Mouse (Mus musculus) heart, postnatal 0 days (tissue): ENCODE data around the gene Magea8. TPM values are rescaled to one million over a fixed set of nuclear protein-coding genes. Genes with fewer than 3 reads are reported as not detected.
"Not testable (repeated sequence)": the region's sequence is repeated elsewhere in the genome, so short reads cannot be mapped to it uniquely, and the experiment has no call there.

ENCODE experiments used
- ATAC-seq: fragments of 200-750 bp; cut with Nextera tagmentation; 2 replicates; pipeline ENCODE4 v1.8.0; 2017; ENCODE audit warnings: low read depth, moderate number of reproducible peaks, moderate library complexity; ENCODE audit not compliant: insufficient read depth
- DNase-seq: peaks from one replicate; pipeline ENCODE4 v3.0.0-alpha.2; 2016; ENCODE audit warnings: low spot score
- H3K27ac ChIP-seq: fragments of 300-500 bp; sonication (generic); 2 replicates; pipeline ENCODE4 v1.5.1; 2014; ENCODE audit warnings: low read depth, mild to moderate bottlenecking
- H3K27me3 ChIP-seq: fragments of 300-500 bp; sonication (generic); 2 replicates; pipeline ENCODE4 v1.6.1; 2014; ENCODE audit warnings: low read length, mixed read lengths; ENCODE audit not compliant: control insufficient read depth, insufficient read depth
- H3K36me3 ChIP-seq: fragments of 300-500 bp; sonication (generic); replicated peaks from 2 replicates; pipeline ENCODE4 v1.6.1; 2014; ENCODE audit warnings: low read length, mixed read lengths; ENCODE audit not compliant: control insufficient read depth, insufficient read depth
- H3K4me1 ChIP-seq: fragments of 300-500 bp; sonication (generic); 2 replicates; pipeline ENCODE4 v1.6.1; 2014; ENCODE audit warnings: antibody characterized with exemption; ENCODE audit not compliant: control insufficient read depth, insufficient read depth
- H3K4me2 ChIP-seq: fragments of 300-500 bp; sonication (generic); 2 replicates; pipeline ENCODE4 v1.6.1; 2014; ENCODE audit warnings: low read depth, mild to moderate bottlenecking, low read length, moderate library complexity
- H3K4me3 ChIP-seq: fragments of 300-500 bp; sonication (generic); 2 replicates; pipeline ENCODE4 v1.5.1; 2014; ENCODE audit warnings: low read depth, low read length
- H3K9ac ChIP-seq: fragments of 300-500 bp; sonication (generic); replicated peaks from 2 replicates; pipeline ENCODE4 v1.6.1; 2014; ENCODE audit warnings: low read depth, low read length, mixed read lengths
- H3K9me3 ChIP-seq: fragments of 300-500 bp; sonication (generic); replicated peaks from 2 replicates; pipeline ENCODE4 v1.6.1; 2016; ENCODE audit warnings: low read length; ENCODE audit not compliant: control insufficient read depth
- WGBS: fragments of 180-500 bp; shearing (Covaris S2); extraction: QIAGEN DNeasy Blood & Tissue Kit; methylation state at CpG from one replicate; pipeline ENCODE4 v1.1.7; 2014; 5-methylcytosine and 5-hydroxymethylcytosine counted together
- polyA plus RNA-seq: library from polyadenylated mRNA; unstranded; fragments of >200 nt; fragmentation: Nextera tagmentation; extraction: Ambion mirVana; gene quantifications from 2 replicates; pipeline ENCODE4 v1.2.1, GENCODE M21; 2015
- total RNA-seq: library from RNA; depleted of rRNA; stranded (reverse); fragments of >200 nt; gene quantifications from 2 replicates; pipeline ENCODE4 v1.2.3, GENCODE M21; 2014; ENCODE audit warnings: low replicate concordance; rRNA removed

The Magea8 gene
- total RNA-seq (not detected in 2 replicates), polyA plus RNA-seq (not detected in 2 replicates)

- H3K27me3 ChIP-seq, H3K9ac ChIP-seq, H3K36me3 ChIP-seq, H3K4me2 ChIP-seq, ATAC-seq, H3K27ac ChIP-seq, H3K4me3 ChIP-seq, H3K4me1 ChIP-seq, DNase-seq, H3K9me3 ChIP-seq: not testable (repeated sequence)
- WGBS: 77% methylated on average over 8 of the region's 11 CpGs
These were observed at the start of gene Magea8 for GRCm38 (mm10) chrX:154995750-154996149. Gene Magea8 (minus strand): TSS chrX:154995850.

DNA sequence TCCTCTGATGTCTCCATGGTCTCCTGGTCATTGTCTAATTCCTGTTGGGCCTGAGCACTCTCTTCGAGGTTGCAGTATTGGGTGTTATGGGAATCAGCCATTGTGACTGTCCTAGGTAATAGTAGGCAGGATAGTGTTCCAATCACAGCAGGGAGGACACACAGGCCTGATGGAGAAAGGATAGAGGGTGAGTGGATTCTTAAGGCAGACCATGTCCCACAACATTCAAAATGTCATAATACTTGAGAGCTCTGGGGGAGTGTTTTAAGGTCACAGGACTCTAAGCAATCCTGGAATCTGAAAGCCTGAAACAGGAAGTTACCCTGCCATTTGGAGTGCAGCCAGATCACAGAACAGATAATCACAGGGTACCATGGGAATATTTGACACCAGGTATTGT lies 46.2 kb downstream of the Magea8 start, which contains the start of gene Magea3:
Gene Magea3 (minus strand): TSS at position 101 of the 400 bp plus-strand sequence.
- not testable (repeated sequence) for H3K27me3 ChIP-seq, ATAC-seq, H3K9ac ChIP-seq, H3K4me3 ChIP-seq, H3K9me3 ChIP-seq, DNase-seq, H3K4me2 ChIP-seq, H3K36me3 ChIP-seq, H3K27ac ChIP-seq, H3K4me1 ChIP-seq
- 38% methylated on average over 1 of the region's 1 CpGs for WGBS

GRCm38 (mm10) chrX:154935887-154936286 lies 59.8 kb downstream of the Magea8 start, which contains the start of gene Magea6:
Gene Magea6 (minus strand): TSS chrX:154935987.
- H3K9me3 ChIP-seq, H3K4me2 ChIP-seq, DNase-seq, H3K4me1 ChIP-seq, H3K9ac ChIP-seq, H3K36me3 ChIP-seq, H3K27ac ChIP-seq, H3K27me3 ChIP-seq, H3K4me3 ChIP-seq, ATAC-seq: not testable (repeated sequence)
- WGBS: 45% methylated on average over 1 of the region's 1 CpGs

Other genes with a start within 250 kb of the Magea8 start
- not detected in 2 replicates for gene Cldn34b1, start 105.6 kb downstream of the Magea8 start, total RNA-seq
- not detected in 2 replicates for gene Cldn34b1, start 105.6 kb downstream of the Magea8 start, polyA plus RNA-seq
- not detected in 2 replicates for gene Magea6, start 59.9 kb downstream of the Magea8 start, total RNA-seq
- not detected in 2 replicates for gene Magea6, start 59.9 kb downstream of the Magea8 start, polyA plus RNA-seq
- not detected in 2 replicates for gene Magea3, start 46.3 kb downstream of the Magea8 start, total RNA-seq
- gene Magea3, start 46.3 kb downstream of the Magea8 start, polyA plus RNA-seq: not detected in 2 replicates
- gene Magea5, start 67.3 kb upstream of the Magea8 start, total RNA-seq: not detected in 2 replicates
- not detected in 2 replicates for gene Magea5, start 67.3 kb upstream of the Magea8 start, polyA plus RNA-seq
- not detected in 2 replicates for gene Magea1, start 93.9 kb upstream of the Magea8 start, total RNA-seq
- not detected in 2 replicates for gene Magea1, start 93.9 kb upstream of the Magea8 start, polyA plus RNA-seq
- gene Magea2, start 97.8 kb upstream of the Magea8 start, total RNA-seq: not detected in 2 replicates
- gene Magea2, start 97.8 kb upstream of the Magea8 start, polyA plus RNA-seq: not detected in 2 replicates
- gene Cldn34b2, start 132.6 kb upstream of the Magea8 start, total RNA-seq: not detected in 2 replicates
- not detected in 2 replicates for gene Cldn34b2, start 132.6 kb upstream of the Magea8 start, polyA plus RNA-seq
- 28.4 and 57.5 TPM in 2 replicates for gene Sat1, start 220.6 kb upstream of the Magea8 start, total RNA-seq
- 99.7 and 102 TPM in 2 replicates for gene Sat1, start 220.6 kb upstream of the Magea8 start, polyA plus RNA-seq